Mouse (Mus musculus) heart, postnatal 0 days (tissue): ENCODE results near the gene Efcab9. TPM values are rescaled to one million over a fixed set of nuclear protein-coding genes. Genes with fewer than 3 reads are reported as not detected.

ENCODE experiments used
- ATAC-seq: fragments of 200-750 bp; cut with Nextera tagmentation; 2 replicates; pipeline ENCODE4 v1.8.0; 2017; ENCODE audit warnings: low read depth, moderate number of reproducible peaks, moderate library complexity; ENCODE audit not compliant: insufficient read depth
- DNase-seq: peaks from one replicate; pipeline ENCODE4 v3.0.0-alpha.2; 2016; ENCODE audit warnings: low spot score
- H3K27ac ChIP-seq: fragments of 300-500 bp; sonication (generic); 2 replicates; pipeline ENCODE4 v1.5.1; 2014; ENCODE audit warnings: low read depth, mild to moderate bottlenecking
- H3K27me3 ChIP-seq: fragments of 300-500 bp; sonication (generic); 2 replicates; pipeline ENCODE4 v1.6.1; 2014; ENCODE audit warnings: low read length, mixed read lengths; ENCODE audit not compliant: control insufficient read depth, insufficient read depth
- H3K36me3 ChIP-seq: fragments of 300-500 bp; sonication (generic); replicated peaks from 2 replicates; pipeline ENCODE4 v1.6.1; 2014; ENCODE audit warnings: low read length, mixed read lengths; ENCODE audit not compliant: control insufficient read depth, insufficient read depth
- H3K4me1 ChIP-seq: fragments of 300-500 bp; sonication (generic); 2 replicates; pipeline ENCODE4 v1.6.1; 2014; ENCODE audit warnings: antibody characterized with exemption; ENCODE audit not compliant: control insufficient read depth, insufficient read depth
- H3K4me2 ChIP-seq: fragments of 300-500 bp; sonication (generic); 2 replicates; pipeline ENCODE4 v1.6.1; 2014; ENCODE audit warnings: low read depth, mild to moderate bottlenecking, low read length, moderate library complexity
- H3K4me3 ChIP-seq: fragments of 300-500 bp; sonication (generic); 2 replicates; pipeline ENCODE4 v1.5.1; 2014; ENCODE audit warnings: low read depth, low read length
- H3K9ac ChIP-seq: fragments of 300-500 bp; sonication (generic); replicated peaks from 2 replicates; pipeline ENCODE4 v1.6.1; 2014; ENCODE audit warnings: low read depth, low read length, mixed read lengths
- H3K9me3 ChIP-seq: fragments of 300-500 bp; sonication (generic); replicated peaks from 2 replicates; pipeline ENCODE4 v1.6.1; 2016; ENCODE audit warnings: low read length; ENCODE audit not compliant: control insufficient read depth
- CTCF ChIP-seq: IDR thresholded peaks from 2 replicates; pipeline ENCODE4 v1.5.1; 2016; ENCODE audit warnings: antibody characterized with exemption, control low read depth, low read depth
- EP300 ChIP-seq: IDR thresholded peaks from 2 replicates; pipeline ENCODE4 v1.6.1; 2016; ENCODE audit warnings: antibody characterized with exemption, low read depth
- WGBS: fragments of 180-500 bp; shearing (Covaris S2); extraction: QIAGEN DNeasy Blood & Tissue Kit; methylation state at CpG from one replicate; pipeline ENCODE4 v1.1.7; 2014; 5-methylcytosine and 5-hydroxymethylcytosine counted together
- polyA plus RNA-seq: library from polyadenylated mRNA; unstranded; fragments of >200 nt; fragmentation: Nextera tagmentation; extraction: Ambion mirVana; gene quantifications from 2 replicates; pipeline ENCODE4 v1.2.1, GENCODE M21; 2015
- total RNA-seq: library from RNA; depleted of rRNA; stranded (reverse); fragments of >200 nt; gene quantifications from 2 replicates; pipeline ENCODE4 v1.2.3, GENCODE M21; 2014; ENCODE audit warnings: low replicate concordance

Gene Efcab9
- total and polyA plus RNA-seq, 2 experiments from 2014 or later = 0.18 TPM; not detected in 1

DNA sequence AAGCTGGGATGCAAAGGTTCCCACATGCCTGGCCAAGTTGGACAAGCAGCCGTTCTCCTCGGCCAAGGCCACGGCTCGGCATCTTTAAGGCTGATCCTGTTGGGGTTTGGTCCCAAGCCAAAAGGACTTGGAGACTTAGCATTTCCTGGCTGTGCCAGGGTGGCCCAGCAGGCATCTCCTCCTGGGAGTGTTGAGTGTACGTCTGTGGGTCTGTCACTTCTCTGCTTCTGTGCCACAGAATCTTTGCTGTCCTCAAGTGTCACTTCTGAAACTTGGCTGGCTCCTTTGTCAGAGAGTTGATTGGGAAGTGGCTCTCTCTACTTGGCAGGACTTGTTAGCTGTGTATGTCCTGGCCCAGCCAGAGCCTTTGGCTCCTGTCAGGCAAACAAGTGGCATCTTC lies 14.6 kb upstream of the Efcab9 start:
- ATAC-seq = no peak
- H3K27me3 ChIP-seq = no peaks in the 10 kb centered on the region

GRCm38 (mm10) chr11:32545605-32546004 lies 13.7 kb upstream of the Efcab9 start:
- Histone ChIP-seq H3K9me3 (no peaks in the 10 kb centered on the region), H3K36me3 (no peaks in the 10 kb centered on the region), H3K4me2 (no peak overlapping the region), H3K27ac (no peak overlapping the region), H3K27me3 (no peaks in the 10 kb centered on the region), H3K9ac (no peak overlapping the region), H3K4me3 (no peak overlapping the region), H3K4me1 (peaks cover 28% of the 10 kb centered on the region)
- WGBS = 89% methylated on average over 12 of the region's 12 CpGs
- DNase-seq (no peak), ATAC-seq (no peak)
- no peak for TF ChIP-seq EP300
- TF ChIP-seq CTCF = no peak

More for the DNA sequence above, 14.6 kb upstream of the Efcab9 start:
- Histone ChIP-seq H3K4me3 (no peak overlapping the region), H3K9me3 (no peaks in the 10 kb centered on the region), H3K4me1 (peaks cover 24% of the 10 kb centered on the region), H3K36me3 (no peaks in the 10 kb centered on the region), H3K9ac (no peak overlapping the region), H3K4me2 (no peak overlapping the region), H3K27ac (peak overlapping the region; percentile 31; the same call in 1 of the 2 replicates)
- WGBS = 32% methylated on average over 5 of the region's 5 CpGs
- DNase-seq = peak; percentile 32
- TF ChIP-seq EP300 (no peak), CTCF (no peak)

DNA sequence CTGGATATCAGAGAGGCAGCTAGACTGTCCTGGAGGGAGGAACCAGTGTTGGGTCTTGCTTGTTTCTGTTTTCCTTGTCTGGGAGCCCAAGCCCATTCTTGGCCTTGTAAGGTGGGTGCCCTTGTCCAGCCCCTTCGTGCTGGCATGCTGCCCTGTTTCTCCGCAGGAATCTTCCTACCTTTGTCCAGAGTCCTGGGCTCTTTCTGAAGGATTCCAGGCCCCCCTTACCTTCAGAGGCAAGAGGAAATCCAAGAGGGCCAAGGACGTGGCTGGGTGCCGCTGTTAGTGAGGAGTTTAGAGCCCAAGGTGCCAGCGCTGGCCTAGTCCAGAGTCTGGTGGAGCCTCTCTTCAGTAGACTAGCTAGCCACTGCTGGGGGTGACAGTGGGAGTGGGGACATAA lies 12.6 kb upstream of the Efcab9 start:
- no peaks in the 10 kb centered on the region for H3K9me3 ChIP-seq
- WGBS = 90% methylated on average over 5 of the region's 5 CpGs
- TF ChIP-seq EP300 (no peak), CTCF (no peak)
- H3K4me1 ChIP-seq = peaks cover 29% of the 10 kb centered on the region
- H3K27me3 ChIP-seq = no peaks in the 10 kb centered on the region
- DNase-seq (no peak), ATAC-seq (no peak)
- no peak overlapping the region for H3K9ac ChIP-seq
- H3K36me3 ChIP-seq = no peaks in the 10 kb centered on the region
- no peak overlapping the region for H3K4me3 ChIP-seq
- H3K4me2 ChIP-seq = no peak overlapping the region
- no peak overlapping the region for H3K27ac ChIP-seq

GRCm38 (mm10) chr11:32544041-32544440 lies 12.2 kb upstream of the Efcab9 start:
- Histone ChIP-seq H3K9ac (no peak overlapping the region), H3K4me2 (no peak overlapping the region), H3K36me3 (no peaks in the 10 kb centered on the region), H3K27ac (no peak overlapping the region), H3K27me3 (no peaks in the 10 kb centered on the region), H3K4me3 (no peak overlapping the region), H3K9me3 (no peaks in the 10 kb centered on the region), H3K4me1 (peaks cover 31% of the 10 kb centered on the region)
- no peak for ATAC-seq
- no peak for DNase-seq
- 85% methylated on average over 6 of the region's 6 CpGs for WGBS
- TF ChIP-seq EP300 (no peak), CTCF (no peak)

DNA sequence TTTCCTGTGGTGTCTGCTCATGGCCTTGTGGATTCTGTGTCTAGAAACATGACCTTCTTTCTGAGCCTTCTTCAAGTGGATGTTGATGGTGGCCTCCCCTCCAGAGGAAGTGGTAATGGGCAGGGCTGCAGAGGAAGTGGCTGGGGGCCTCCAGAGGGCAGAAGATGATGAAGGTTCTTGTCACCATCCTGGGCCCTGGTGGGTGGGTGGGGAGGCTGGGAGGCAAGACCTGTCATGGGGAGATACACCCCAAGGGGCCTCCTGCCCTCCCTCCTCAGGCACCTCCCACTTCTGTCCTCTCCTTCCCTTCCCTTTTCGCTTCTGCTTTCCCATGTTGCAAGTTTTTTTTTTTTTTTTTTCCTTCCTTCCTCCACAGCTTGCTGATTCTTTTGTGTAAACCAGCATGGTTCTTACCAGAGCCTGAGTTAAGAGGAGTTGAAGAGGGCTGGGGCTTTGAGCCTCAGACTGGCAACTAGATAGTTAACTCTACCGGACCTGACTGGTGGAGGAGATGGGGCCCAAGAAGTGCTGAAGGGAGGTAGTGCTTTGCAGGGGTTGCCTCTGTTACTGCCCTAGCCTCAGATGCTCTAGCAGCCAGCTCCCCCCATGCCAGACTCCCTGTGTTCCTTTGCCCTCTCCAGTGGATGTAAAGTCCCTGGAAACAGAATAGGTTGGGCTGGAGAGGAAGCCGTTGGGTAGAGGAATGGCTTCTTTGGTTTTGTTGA lies 11.0 kb upstream of the Efcab9 start:
- Histone ChIP-seq H3K4me1 (peaks cover 38% of the 10 kb centered on the region), H3K4me2 (no peak overlapping the region), H3K27me3 (no peaks in the 10 kb centered on the region), H3K36me3 (no peaks in the 10 kb centered on the region), H3K9ac (no peak overlapping the region), H3K9me3 (no peaks in the 10 kb centered on the region), H3K4me3 (no peak overlapping the region), H3K27ac (peak overlapping the region; percentile 56)
- no peak for TF ChIP-seq EP300
- no peak for TF ChIP-seq CTCF
- WGBS = 34% methylated on average over 3 of the region's 3 CpGs
- no peak for DNase-seq
- no peak for ATAC-seq

DNA sequence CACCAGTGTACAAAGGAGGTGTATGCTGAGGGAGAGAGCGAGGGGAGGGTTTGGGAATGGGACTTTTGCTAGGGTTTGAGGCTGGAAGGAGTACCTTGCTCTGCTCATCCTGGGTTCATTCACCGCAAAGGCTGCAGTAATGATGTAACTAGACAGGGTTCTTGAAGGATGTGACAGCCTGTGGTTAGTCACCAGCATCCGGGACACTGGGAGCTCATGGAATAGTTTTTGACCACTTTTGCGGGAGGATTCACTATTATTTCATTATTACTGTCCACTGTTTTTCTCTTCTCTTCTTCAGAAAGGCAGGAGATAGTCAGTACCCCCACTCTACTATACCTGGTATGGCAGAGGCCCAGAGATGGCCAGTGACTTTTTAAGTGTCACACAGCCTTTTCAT lies 10.3 kb upstream of the Efcab9 start:
- no peak for ATAC-seq
- Histone ChIP-seq H3K9ac (no peak overlapping the region), H3K4me2 (no peak overlapping the region), H3K36me3 (no peaks in the 10 kb centered on the region), H3K27ac (peak overlapping the region; percentile 56), H3K4me1 (peaks cover 33% of the 10 kb centered on the region), H3K9me3 (no peaks in the 10 kb centered on the region), H3K4me3 (no peak overlapping the region), H3K27me3 (no peaks in the 10 kb centered on the region)
- WGBS = 83% methylated on average over 4 of the region's 4 CpGs
- no peak for DNase-seq
- TF ChIP-seq CTCF = no peak
- no peak for TF ChIP-seq EP300
